Mouse (Mus musculus): ENCODE data around the gene Tmem203. TPM values are rescaled to one million over a fixed set of nuclear protein-coding genes. Genes with fewer than 3 reads are reported as not detected.

Tmem203 gene
- total RNA-seq, 2 experiments from 2014 or later, result 35.1 to 35.8 TPM

DNA sequence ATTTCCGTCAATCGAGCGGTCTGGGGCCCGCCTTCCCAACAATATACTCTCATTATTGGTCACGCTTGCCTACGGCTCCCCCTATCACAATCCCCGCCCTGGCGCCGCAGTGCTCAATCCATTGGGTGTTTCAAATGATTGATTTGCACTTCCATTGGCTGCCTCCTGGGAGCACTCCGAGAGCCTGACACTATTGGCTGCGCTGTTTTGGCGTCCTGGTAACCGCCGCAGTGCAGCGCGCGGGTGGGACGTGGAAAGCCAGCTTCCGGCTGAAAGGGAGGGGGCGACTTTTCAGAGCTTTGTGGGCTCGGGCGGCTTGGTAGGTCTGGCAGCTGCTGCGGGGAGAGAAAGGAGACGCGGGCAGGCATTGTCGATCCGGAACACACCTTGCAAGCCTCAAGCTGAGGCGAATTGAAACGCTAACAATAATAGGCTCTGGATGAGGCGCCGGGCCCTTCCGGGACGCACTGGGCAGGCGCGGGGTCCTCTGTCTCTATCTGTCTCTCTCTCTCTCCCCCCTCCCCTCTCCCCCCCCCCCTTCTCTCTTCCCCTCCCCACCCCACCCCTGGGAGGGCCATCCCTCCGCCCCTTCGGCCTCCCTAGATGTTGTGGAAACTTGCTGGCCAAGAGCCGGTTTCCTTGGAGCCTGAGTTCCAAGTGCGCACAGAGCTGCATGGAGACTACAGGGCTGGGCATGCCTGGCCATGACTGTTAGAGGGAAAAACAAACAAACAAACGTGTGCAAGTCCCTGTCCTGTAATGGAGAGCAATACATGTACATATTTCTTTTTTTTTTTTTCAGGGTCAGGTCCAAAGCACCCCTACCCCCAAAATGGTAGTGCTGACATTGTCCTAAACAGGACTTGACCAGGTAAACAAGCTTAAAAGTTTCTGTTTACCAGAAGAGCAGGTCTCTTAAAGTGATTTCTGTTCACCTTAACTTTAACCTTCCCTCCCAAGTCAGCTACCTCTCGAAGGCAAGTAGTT lies 30.2 kb upstream of the Tmem203 start:
- Histone ChIP-seq H3K27ac (peak overlapping the region; percentile 98), H3K4me3 (peak overlapping the region; percentile 62)
- peak; percentile 58 for TF ChIP-seq CTCF (conservative IDR thresholded peaks at IDR 0.05)
- DNase-seq (ENCODE audit: low spot score in 2 of 2), result peak; percentile 97 to 100

DNA sequence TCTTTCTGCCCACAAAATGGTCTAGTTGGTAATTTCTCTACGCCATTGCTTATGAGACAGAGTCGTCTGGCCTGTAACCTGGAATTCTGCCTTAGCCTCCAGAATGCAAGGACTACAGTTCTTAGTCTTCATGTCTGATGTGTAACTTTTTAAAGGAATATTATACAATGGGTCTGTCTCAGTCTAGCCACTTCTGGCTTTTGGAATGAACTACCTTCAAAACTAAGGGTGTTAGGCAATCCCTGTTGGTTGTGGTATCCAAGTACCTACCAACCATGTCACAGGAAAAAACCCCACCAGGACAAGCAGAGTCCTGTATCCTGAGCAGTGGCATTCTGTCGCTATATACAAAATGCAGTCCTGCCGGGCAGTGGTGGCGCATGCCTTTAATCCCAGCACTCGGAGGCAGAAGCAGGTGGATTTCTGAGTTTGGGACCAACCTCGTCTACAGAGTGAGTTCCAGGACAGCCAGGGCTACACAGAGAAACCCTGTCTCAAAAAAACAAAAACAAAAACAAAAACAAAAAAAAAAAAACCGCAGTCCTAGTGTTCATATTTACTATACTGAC lies 29.3 kb upstream of the Tmem203 start:
- peak overlapping the region; percentile 62; the same call in 1 of the 2 replicates for H3K4me3 ChIP-seq
- H3K27ac ChIP-seq, result peak overlapping the region; percentile 98
- DNase-seq (ENCODE audit: low spot score in 2 of 2), result no peak
- TF ChIP-seq CTCF (conservative IDR thresholded peaks at IDR 0.05), result no peak

DNA sequence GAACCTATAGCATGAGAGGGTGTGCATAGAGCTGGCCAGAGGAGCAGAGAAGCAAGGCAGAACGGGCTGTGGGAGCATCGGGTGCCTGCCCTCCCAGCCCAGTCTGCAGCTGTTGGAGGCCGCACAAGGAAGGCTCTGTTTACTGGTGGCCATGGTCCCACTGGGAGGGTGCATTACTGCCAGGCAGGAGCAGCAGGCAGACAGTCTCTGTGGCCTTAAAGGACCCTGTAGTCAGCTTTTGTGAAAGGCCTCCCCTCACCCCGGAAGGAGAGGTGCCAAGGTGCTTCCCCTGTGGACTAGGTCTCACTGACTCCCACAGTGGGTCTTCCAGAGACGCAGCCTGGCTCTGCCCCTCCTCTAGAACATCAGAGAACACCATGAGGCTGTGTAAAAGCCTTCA lies 28.4 kb upstream of the Tmem203 start:
- TF ChIP-seq CTCF (conservative IDR thresholded peaks at IDR 0.05), result no peak
- Histone ChIP-seq H3K27ac (peak overlapping the region; percentile 98), H3K4me3 (no peak overlapping the region)
- DNase-seq (ENCODE audit: low spot score in 2 of 2), result peak; percentile 53 to 69

DNA sequence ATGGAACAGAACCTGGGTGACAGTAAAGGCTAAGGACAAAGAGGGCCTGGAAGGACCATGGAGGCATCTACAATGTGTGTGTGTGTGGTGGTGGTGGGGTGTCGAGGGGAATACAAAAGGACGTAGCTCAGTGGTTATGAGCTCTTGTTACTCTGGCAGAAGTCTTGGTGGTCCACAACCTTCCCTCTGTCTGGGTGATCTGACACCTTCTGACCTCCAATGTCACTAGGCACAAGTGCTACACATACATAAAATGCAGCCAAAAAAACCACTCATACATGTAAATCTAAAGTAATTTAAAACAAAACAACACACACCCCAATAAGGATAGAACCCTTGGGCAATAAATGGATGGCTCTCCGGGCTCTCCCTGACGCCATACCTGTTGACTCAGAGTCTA lies 27.8 kb upstream of the Tmem203 start:
- peak overlapping the region; percentile 98 for H3K27ac ChIP-seq
- no peak for TF ChIP-seq CTCF (conservative IDR thresholded peaks at IDR 0.05)
- no peak for DNase-seq (ENCODE audit: low spot score in 2 of 2)
- H3K4me3 ChIP-seq, result no peak overlapping the region

DNA sequence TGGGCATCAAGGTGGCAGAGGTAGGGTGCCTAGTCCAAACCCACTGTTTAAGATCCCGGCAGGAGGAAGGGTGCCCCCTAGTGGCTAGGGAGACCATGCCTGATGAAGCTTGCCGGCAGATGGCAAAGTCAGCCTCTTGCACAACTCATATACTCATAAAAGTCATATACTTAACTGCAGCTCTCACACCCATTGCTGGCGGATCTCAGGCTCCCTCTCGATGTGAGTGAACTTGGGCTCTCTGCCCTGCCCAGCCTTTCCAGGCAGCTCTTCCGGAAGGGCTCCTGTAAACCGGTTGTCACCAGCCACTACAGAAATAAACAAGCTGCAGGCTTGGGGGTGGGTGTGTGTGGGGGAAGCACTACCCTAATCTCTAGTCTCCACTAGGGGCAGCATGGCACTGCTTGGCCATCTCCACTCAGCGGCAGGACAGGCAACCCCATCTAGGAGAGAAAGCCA lies 26.8 kb upstream of the Tmem203 start:
- Histone ChIP-seq H3K27ac (peak overlapping the region; percentile 98), H3K4me3 (peak overlapping the region; percentile 45)
- DNase-seq (ENCODE audit: low spot score in 2 of 2), result peak; percentile 81 to 90
- TF ChIP-seq CTCF (conservative IDR thresholded peaks at IDR 0.05), result peak; percentile 85

DNA sequence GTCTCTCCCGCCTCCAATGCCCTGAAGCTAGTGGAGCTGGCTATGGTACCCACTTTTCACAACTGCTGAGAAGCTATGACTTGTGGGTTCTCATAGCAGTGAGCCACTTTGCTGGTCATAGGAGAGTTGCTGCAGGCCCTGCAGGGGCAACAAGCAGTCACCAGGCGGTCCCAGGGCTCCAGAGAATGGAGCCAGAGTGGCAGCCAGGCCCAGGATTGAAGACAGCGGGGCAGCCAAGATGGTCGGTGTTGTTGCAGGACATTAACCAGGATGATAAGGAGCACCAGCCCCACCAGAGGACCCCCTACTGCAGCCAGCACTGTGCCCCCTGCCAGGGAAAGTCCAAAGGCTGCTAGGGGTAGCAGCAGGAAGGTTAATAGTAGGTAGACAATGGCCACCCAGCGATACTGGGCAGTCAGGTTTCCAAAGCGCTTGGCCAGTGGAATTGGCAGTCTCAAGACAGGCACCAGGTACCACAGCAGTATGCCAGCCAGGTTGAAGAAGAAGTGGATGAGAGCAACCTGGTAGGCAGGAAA lies 26.2 kb upstream of the Tmem203 start:
- Histone ChIP-seq H3K27ac (peak overlapping the region; percentile 98), H3K4me3 (peak overlapping the region; percentile 45; the same call in 1 of the 2 replicates)
- no peak for DNase-seq (ENCODE audit: low spot score in 2 of 2)
- no peak for TF ChIP-seq CTCF (conservative IDR thresholded peaks at IDR 0.05)

DNA sequence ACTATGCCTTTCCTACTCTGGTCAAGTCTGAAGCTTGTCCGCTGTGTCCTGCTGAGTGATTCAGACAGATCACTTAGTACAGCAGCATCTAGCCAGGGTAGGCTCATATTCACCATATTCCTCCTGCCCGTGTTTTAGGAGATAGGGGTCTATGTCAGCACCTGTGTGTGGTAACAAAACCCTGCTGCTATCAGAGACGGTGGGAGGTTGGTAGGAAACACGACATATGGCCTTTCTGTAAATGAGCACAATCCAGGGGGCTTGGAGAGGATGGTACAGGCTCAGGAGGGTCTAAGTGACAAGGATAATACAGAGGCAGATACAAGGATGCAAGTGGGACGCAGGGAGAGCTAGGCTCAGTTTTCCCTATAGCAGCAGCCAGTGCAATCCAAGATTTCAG lies 25.7 kb upstream of the Tmem203 start:
- Histone ChIP-seq H3K4me3 (no peak overlapping the region), H3K27ac (peak overlapping the region; percentile 98; the same call in 1 of the 2 replicates)
- no peak for DNase-seq (ENCODE audit: low spot score in 2 of 2)
- TF ChIP-seq CTCF (conservative IDR thresholded peaks at IDR 0.05), result no peak

DNA sequence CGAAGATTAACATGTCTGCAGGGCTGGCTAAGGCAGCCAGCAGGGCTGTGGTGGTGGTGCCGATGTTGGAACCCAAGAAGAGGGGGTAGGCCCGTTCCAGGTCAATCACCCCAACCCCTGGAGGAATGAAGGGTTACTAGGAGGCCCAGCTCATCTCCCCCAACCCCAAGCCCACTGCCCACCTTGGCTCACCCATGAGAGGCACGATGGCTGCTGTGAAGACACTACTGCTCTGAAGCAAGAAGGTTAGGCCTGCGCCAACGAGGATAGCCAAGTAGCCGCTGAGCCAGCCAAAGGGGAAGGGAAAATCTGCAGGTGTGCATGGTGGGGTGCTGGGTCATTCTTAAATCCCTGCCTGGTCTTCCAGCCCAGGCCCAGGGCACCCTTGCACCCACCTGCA lies 24.7 kb upstream of the Tmem203 start:
- no peak overlapping the region for H3K27ac ChIP-seq
- DNase-seq (ENCODE audit: low spot score in 2 of 2), result no peak
- no peak for TF ChIP-seq CTCF (conservative IDR thresholded peaks at IDR 0.05)
- no peak overlapping the region for H3K4me3 ChIP-seq

DNA sequence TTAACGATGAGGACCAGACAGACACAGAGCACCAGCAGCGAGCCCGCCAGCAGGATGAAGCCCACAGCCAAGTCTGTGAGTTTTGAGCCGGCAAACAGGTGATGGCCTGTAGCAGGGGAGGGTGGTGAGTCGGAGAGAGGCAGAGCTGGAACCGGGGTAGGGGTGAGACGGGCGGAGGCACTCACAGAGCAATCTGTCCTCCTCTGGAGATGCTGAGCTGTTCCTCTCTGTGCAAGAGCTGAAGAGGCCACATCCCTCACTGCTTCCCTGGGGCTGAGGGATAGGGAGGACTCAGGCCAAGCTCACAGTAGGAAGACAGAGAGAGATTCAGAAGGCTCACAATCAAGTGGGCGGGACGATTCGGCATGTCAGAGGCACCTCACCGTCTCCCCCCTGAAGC lies 24.2 kb upstream of the Tmem203 start:
- no peak overlapping the region for H3K4me3 ChIP-seq
- TF ChIP-seq CTCF (conservative IDR thresholded peaks at IDR 0.05), result no peak
- no peak overlapping the region for H3K27ac ChIP-seq
- DNase-seq (ENCODE audit: low spot score in 2 of 2), result no peak

DNA sequence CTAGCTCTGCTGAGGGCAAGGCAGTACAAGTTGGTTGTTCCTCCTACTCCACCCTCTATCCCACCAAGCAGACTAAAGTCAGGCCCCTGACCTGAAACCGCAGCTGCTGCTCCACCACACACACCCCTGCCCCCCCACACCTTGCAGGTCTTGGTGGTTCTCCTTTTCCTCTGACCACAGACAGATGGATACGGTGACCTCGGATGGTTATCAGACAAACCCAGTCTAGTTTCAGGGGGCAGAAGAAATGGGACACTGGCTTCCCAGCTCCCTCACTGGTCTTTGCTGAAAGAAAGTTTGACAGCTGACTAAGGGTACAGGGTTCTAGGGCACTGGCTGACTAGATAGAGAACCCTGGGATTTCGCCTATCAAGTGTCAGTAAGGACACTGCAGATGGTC lies 21.8 kb upstream of the Tmem203 start:
- Histone ChIP-seq H3K4me3 (no peak overlapping the region), H3K27ac (no peak overlapping the region)
- no peak for DNase-seq (ENCODE audit: low spot score in 2 of 2)

DNA sequence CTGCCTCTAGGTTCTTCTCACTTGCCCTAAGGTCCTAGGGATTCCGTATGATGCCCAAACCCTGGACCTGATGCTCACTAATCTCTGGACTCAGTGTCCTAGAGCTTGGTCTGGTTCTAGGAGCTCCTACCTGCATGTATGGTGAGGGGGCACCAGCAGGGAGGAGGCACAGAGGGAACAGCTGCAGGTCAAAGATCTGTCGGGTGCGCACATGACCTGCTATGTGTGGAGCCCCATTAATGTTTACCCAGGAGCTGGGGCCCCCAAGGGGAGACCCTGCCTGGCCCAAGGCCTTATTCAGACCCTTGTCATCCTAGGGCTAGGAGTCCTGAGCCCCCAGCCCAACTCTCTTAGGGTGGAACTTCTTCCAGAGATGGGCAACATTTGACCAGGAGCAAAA lies 21.2 kb upstream of the Tmem203 start, which contains the start of gene Slc34a3:
Gene Slc34a3 (minus strand): TSS at position 315 of the 400 bp plus-strand sequence.
- no peak for DNase-seq (ENCODE audit: low spot score in 2 of 2)
- Histone ChIP-seq H3K27ac (no peak within 1 kb of the TSS), H3K4me3 (no peak within 1 kb of the TSS)
- no peak for TF ChIP-seq CTCF (conservative IDR thresholded peaks at IDR 0.05)

More for the DNA sequence above, 21.8 kb upstream of the Tmem203 start:
- TF ChIP-seq CTCF (conservative IDR thresholded peaks at IDR 0.05), result no peak

DNA sequence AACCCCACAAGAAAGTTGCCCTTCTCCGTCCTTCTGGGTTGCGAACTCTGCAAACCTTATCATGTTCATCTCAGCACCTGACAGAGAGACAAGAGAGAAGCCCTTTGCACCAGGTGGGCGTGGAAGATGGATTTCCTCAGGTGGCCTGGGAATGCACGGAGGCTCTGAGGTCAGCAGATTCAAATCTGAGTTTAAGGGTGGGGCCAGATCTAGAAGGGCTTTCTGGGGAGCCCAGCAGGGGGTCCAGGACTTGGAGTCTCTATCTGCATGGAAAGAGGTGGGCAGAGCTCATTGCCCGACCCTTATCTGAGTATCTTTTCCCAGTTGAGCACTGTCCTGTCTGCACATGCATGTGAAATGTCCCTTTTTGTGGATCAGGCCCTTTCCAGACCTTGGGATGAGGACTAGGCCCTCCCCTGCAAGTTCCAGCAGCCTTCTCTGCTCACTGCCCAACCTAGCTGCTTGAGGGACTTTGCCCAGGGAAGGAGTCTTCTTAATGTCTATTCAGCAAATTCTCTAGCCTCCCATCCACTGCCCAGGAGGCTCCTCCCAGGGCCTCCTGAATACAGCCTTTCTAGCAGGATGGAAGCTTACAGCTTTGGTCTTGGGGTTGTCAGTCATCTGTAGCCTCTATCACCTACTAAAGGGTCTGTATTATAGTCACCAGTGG lies 20.6 kb upstream of the Tmem203 start:
- Histone ChIP-seq H3K27ac (no peak overlapping the region), H3K4me3 (no peak overlapping the region)
- no peak for TF ChIP-seq CTCF (conservative IDR thresholded peaks at IDR 0.05)
- DNase-seq (ENCODE audit: low spot score in 2 of 2), result no peak
